Mouse (Mus musculus): ENCODE measurements around the gene Dlgap1. TPM values are rescaled to one million over a fixed set of nuclear protein-coding genes. Genes with fewer than 3 reads are reported as not detected.

The Dlgap1 gene
- total and polyA plus RNA-seq, 3 experiments, result 27.5 to 106 (median 44.8) TPM

DNA sequence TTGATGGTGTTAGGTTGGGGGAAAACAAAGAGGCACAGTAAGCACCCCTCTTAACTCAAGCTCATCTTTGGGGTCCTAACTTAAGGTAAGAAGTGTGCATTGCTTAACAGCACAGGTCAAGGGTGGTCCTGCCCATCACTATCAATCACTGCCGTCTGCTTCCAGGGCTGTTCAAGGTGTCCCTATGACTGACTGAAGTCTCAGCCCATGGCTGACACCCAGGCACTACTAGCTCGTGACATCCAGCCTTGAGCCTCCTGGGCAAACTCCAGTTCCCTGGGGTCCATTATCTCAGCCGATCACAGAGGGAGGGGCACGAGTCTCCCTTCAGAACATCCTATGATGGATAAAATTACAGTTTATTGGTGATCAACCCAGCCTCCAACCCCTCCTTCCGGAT, 897.2 kb downstream of the Dlgap1 start:
- no peak for DNase-seq

DNA sequence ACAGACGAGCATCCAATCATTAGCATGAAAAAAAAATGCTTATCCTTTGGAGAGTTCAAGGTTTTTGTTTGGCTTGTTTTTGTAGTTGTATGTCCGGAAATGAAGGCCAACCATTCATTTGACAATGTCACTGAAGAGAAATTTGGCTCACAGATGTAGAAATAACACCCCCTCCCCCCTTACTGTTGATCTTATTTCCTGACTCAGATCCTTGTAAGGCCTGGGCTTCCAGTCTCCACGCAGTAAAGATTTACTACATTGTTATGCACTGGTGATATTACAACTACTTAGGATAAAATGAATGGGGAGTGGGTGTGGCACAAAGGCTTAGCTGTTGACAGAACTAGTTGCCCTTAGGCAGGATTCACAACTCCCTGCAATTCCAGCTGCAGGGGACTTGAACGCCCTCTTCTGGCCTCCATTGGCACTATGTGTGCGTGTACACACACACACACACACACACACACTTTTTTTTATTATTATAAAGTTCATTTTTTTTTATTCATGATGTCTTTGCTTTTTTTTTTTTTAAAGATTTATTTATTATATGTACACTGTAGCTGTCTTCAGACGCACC, 897.8 kb downstream of the Dlgap1 start:
- DNase-seq, result peak; percentile 20

DNA sequence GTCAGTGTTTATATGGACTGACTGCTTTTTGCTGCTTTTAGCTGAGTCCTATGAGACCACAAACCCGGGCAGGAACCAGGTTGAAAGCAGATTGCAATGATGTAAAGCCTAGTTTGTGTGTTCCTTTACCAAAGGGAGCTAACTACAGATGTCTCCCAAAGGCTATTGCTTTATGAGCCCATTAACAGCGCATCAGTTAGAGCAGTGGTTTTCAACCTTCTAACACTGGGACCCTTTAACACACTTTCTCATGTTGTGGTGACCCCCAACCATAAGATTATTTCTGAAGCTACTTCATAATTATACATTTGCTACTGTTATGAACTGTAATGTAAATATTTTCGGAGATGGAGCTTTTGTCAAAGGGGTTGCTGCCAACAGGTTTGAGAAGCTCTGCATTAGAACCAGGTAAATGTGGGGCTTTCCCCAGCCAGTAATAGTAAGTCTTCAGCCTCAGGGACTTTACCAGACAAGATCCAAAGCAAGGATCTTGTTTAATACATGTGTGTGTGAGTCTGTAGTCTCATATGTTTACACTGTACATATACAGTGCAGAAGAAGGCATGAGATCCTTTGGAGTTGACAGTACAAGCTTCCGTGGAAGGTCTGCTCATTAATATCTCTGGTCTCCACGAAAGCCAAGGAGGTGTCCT, 899.8 kb downstream of the Dlgap1 start:
- no peak for DNase-seq

DNA sequence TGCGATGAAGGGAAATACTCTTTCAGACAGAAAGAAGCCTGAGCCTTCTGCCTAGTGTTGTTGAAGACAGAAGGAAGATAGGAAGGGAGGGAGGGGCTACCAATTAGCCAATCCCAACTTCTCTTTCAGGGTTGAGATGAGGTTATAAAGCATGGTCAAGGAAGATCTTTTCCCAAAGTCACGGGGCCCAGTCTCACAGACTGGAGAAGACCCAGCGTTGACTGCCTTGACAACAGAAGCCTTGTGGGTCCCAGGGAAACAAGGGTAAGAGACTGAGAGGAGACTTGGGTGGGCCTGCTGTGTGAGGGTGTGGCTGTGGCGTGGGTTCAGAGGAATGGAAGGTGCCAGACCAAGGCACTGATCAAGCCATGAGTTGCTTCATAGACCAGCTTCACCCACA, 901.7 kb downstream of the Dlgap1 start:
- DNase-seq, result no peak

Small RNA genes within 50 kb of the gene (microRNA-seq; reads per million reads assigned to microRNA genes)
- gene Mir1195, result 0 reads per million in 2 experiments

All from adrenal gland, adult 2 months (tissue).